Mouse (Mus musculus) thymus, postnatal 10 days (tissue): ENCODE results near the gene Atg2b.

Experiments
- DNase-seq, 2 experiments: peaks; one replicate each; pipeline ENCODE4 v3.0.0; 2021; ENCODE audit warnings: low spot score in 2 of 2

Atg2b gene

GRCm38 (mm10) chr12:105685001-105685691, at the start of gene Atg2b:
Gene Atg2b, minus strand, starts transcription at chr12:105685211.
- DNase-seq, result peak; percentile 92 to 95

DNA sequence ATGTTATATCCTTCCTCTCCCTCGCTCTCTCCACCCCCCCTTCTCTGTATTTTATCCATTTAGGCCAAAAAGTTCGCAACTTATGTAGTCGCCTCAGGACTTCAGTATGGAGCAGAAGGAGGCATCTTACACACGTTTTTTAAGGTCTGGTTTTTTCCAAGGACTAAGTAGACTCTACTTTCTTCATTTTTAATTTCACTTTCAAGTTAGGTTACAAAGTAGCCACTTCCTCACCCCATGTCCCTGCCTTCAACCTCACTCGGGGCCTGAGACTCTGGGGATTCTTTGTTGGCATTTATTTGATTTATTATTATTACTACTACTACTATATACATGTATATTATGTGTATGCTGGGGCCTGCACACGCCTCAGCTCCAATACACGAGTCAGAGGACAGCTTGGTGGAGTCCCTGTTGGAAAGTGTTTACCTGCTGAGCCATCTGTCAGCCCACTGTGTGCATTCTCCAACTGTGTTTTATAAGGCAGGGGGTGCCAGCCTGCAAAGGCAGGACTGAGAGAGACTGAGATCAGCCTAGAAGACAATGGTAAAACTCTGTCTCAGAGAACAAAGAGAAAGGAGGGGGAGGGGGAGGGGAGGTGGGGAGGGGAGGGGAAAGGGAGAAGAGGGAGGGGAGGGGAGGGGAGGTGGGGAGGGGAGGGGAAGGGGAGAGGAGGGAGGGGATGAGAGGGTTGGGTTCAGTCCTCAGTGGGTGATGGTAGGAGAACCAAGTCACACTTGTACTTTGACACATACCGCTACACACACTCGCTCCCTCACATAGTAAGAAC, 48.6 kb upstream of the Atg2b start:
- no peak for DNase-seq

GRCm38 (mm10) chr12:105730851-105731460, 45.9 kb upstream of the Atg2b start:
- no peak for DNase-seq

DNA sequence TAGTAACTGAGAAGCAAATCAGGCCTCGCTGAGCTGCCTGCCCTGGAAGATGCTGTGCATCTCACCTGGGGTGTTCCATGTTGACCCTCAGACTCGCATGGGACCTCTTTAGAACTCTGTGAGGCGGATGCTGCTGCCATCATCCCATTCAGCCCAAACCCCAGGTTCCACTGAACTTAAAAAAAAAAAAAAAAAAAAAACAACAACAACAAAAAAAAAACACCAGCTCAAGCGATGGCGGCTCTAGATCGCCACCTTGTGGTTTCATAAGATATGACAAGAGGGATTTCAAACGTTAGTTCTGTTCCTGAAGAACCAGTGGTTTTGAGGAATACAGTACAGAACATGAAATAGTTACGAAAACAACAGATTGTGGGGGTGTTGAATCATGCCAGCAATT, 43.0 kb upstream of the Atg2b start:
- peak in 1 of 2 experiments; percentile 41 for DNase-seq

DNA sequence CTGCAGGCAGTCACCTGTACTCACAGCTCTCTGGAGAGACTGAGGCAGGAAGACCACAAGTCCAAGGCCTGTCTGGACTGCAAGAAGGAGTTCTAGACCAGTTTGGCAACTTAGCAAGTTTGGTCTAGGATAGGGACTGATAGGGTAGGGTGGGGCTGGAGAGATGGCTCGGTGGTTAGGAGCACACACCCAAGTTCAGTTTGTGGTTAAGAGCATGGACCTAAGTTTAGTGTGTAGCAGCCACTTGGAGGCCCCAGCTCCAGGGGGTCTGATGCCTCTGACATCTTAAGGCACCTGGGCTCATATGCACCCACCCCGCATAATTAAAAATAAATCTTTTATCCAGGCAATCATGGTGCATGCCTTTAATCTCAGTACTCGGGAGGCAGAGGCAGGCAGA, 42.3 kb upstream of the Atg2b start:
- DNase-seq, result no peak

- no peak for DNase-seq
Measured at GRCm38 (mm10) chr12:105725736-105726135, 40.7 kb upstream of the Atg2b start.

GRCm38 (mm10) chr12:105724616-105725015, 39.6 kb upstream of the Atg2b start:
- DNase-seq, result no peak

- DNase-seq, result peak in 1 of 2 experiments; percentile 44
Measured at GRCm38 (mm10) chr12:105722657-105723056, 37.6 kb upstream of the Atg2b start.

GRCm38 (mm10) chr12:105721452-105722132, 36.6 kb upstream of the Atg2b start:
- no peak for DNase-seq

DNA sequence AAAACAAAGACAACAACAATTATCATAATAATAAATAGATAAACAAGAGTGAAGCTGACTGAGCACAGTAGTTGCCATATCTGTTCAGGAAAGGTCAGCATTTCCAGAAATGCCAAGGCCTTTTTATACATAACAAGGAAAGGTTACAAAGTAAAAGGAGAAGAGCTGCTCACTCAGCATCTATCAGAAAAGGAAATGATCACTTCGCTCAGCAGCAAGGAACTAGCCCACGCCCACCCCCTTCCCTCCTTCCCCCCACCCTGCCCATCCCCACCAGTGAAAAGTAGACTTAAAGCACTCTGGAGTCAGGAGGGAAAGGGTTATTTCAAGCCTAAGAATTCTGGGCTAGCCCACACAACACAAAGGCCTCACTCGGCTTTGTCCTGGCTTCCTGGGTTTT, 35.2 kb upstream of the Atg2b start:
- no peak for DNase-seq

DNA sequence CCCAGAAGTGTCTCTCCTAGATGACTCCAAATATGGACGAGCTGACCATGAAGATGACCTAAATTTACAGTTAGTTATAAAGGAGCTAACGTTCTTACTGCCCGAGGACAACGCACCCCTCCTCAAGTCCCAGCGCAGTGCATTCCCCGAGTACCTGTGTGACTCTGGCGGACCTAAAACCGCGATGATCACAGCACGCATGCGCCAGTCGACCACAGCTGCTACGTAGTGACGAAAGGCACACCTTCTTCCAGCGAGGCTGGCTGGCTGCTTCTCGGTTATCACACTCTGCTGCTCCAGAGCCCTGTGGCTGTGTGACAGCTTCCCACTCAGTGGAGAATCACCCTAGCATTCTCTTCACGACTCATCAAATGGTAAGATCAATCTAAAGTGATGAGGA, 33.6 kb upstream of the Atg2b start:
- DNase-seq, result peak; percentile 27 to 50

GRCm38 (mm10) chr12:105705799-105706487, 20.9 kb upstream of the Atg2b start, which contains the start of gene Ak7:
Gene Ak7, plus strand, starts transcription at chr12:105705976.
- peak; percentile 39 to 40 for DNase-seq

GRCm38 (mm10) chr12:105700433-105700832, 15.4 kb upstream of the Atg2b start:
- DNase-seq, result no peak

DNA sequence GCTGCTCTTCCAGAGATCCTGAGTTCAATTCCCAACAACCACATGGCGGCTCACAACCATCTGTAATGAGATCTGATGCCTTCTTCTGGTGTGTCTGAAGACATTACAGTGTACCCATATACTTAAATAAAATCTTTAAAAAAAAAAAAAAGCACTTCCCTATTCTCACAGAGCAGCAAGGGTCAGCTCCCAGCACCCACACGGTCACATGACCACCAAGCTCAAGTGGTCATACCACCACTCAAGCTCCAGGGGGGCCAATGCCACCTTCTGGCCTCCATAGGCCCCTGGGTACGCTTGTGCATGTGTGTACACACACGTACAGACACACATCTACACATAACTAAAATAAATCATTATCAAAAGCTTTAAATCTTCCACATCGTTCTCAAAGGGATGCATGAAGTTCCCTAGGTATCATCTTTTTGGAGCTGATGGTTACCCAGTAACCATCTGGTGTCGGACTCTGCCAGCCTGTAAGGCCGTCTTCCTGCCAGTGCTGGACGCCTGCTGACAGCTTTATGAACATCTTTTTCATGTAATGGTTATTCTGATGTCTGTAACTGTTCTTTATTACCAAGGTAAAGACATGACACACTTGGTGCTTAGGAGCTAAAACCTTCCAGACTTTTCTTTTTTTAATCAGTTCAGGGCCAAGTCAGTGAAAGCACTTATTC, 12.2 kb upstream of the Atg2b start:
- DNase-seq, result no peak

- DNase-seq, result no peak
Measured at GRCm38 (mm10) chr12:105695848-105696247, 10.8 kb upstream of the Atg2b start.

GRCm38 (mm10) chr12:105694021-105694420, 9.0 kb upstream of the Atg2b start:
- DNase-seq, result no peak

DNA sequence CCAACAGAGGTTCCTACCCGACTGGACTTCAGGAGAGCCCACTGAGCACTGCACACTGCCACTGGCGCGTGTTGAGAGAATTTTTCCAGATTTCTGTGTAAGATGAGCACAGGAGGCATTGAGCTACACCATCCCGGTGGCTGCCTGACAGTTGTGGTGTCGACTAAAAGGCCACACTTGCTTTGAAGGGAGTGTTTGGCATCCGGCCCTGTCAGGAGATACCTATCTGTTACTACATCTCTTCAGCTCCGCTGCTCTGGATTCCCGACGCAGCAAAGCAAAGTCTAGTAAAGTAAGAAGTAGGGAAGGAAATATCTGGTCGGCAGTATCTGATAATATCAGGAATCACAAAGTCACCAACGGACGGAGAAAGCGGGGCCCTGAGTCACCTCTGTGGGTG, 4.4 kb upstream of the Atg2b start:
- no peak for DNase-seq

GRCm38 (mm10) chr12:105688546-105688945, 3.5 kb upstream of the Atg2b start:
- no peak for DNase-seq

DNA sequence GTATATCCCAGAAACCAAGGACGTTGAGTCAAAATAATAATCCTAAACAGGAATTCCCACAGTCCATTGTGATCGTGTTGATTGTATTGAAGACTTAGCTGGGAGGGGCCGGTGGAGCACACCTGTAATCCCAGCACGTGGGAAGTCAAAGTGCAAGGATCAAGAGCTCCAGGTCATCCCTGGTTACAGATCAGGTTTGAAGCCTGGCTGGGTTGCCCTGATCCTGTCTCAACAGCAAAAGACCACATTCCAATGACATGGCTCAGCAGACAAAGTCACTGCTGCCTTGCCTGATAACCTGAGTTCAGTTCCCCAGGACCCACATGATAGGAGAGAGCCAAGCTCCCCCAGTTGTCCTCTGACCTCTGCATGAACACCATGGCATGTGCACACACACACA, 2.4 kb upstream of the Atg2b start:
- no peak for DNase-seq

DNA sequence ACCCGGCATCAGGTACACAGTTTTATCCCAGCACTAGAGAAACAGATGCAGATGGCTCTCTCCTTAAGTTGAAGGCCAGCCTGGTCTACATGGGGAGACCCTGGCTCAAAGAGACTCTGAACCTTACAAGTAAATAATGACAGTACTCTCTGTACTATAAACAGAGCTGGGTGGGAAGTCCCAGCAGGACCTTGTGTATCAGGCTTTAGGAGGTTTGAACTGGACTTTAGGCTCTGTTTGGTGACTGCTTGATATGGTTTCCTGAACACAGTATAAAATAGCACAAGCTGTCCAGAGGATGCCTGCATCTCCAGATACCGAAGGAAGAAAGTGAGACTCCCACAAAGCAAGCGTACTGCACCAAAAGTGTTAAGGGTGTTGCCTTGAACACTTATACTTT, 1.8 kb upstream of the Atg2b start:
- DNase-seq, result no peak
